Mouse (Mus musculus): ENCODE measurements around the gene Cdk14. TPM values are rescaled to one million over a fixed set of nuclear protein-coding genes. Genes with fewer than 3 reads are reported as not detected.
A peak's percentile ranks its signal among the peaks of the same experiment; 100 is the strongest.

The Cdk14 gene
- total RNA-seq, 2 experiments from 2014 or later: 2.6 to 5.3 TPM

DNA sequence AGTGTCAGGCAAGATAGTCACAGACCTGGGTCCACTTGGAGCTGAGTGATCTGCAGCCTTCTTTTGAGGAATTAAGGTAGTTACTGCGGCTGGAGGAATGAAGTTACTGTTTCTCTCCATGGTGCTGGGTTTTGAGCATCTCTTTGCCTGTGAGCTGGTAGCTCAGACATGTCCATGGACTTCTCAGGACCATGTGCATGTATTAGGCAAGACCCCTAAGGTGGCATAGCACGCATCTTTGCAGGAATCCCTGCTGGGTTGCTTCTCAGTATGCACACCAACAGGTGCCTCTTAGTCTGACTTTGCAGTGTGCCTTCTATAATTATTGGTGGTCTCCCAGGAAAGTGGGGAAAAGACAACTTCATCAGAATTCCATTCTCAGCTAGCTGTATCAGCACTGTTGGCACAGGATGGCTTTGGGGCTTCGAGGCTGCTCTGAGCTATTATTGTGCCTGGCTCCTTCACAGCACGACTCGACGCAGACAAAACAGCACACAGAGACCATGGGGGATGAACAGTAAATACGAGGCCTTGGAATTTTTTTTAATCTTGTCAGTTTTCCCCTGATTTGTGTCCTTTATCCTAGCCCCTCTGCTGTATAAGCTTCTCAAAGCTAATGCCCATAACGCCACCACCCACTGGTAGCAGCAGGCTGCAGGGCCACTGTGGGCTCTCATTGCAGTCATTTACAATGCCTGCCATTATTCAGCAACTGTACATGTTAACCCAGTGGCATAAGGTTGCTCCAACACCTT is 618.8 kb downstream of the Cdk14 start:
- Histone ChIP-seq H3K27ac (no peak overlapping the region), H3K4me3 (no peak overlapping the region)
- no peak for DNase-seq
- intact Hi-C loops (cut with DNase I): no loop called here
- TF ChIP-seq CTCF (IDR thresholded peaks at IDR 0.05): no peak

DNA sequence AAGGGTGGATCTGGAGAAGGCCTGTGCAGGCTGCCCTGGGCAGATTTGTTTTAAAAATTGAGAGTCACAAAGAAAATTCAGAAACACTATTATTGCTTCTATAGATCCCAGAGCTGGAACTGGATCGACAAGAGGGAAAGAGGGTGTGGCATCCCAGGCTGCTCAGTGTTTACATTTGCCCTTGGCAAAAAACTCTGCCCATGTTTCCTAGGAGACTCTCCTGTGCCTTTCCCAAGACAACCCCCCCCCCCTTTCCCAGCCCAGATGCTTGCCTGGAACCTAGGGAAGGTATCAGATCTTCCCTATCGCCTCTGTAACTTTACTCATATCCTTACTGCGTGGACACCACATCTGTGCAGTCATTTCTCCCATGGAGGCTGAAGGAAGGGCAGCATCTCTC is 628.9 kb downstream of the Cdk14 start:
- no peak for DNase-seq
- intact Hi-C loops (cut with DNase I): no loop called here
- H3K4me3 ChIP-seq: no peak overlapping the region
- no peak overlapping the region for H3K27ac ChIP-seq
- TF ChIP-seq CTCF (IDR thresholded peaks at IDR 0.05): no peak

DNA sequence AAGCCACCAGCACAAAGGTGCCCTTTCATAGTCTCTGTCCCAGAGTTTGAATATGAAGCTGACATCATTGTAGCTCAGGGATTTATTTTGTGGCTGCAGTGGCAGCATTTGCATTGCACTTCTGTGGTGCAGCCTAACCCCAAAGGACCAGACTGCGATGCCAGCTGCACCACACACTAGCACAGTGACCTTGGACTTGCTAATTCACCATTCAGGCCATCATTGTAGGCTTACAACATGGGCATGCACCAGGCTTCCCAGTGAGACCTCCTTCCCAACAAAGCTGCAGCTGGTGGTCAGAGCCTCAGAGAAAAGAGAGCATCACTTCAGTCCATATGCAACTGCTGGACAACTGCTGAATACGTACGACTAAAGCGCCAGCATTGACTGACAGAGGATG is 629.8 kb downstream of the Cdk14 start:
- no peak for TF ChIP-seq CTCF (IDR thresholded peaks at IDR 0.05)
- intact Hi-C loops (cut with DNase I): no loop called here
- no peak for DNase-seq

DNA sequence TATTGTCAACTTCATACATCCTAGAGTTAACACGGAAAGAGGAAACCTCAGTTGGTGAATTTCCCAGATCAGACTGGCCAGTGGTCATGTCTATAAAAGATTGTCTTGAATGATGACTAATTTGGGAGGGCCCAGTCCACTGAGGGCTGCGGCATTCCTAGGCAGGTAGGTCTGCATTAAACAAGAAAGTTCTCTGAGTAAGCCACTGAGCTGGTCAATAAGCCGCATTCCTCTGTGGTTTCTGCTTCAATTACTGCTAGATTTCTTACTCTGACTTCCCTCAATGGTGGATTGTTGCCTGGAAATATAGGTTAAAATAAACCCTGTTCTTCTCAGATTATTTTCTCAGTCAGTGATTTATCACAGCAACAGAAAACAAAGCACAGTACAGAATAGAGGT is 631.6 kb downstream of the Cdk14 start:
- TF ChIP-seq CTCF (IDR thresholded peaks at IDR 0.05): no peak
- no peak for DNase-seq
- no peak overlapping the region for H3K4me3 ChIP-seq
- intact Hi-C loops (cut with DNase I): no loop called here
- no peak overlapping the region for H3K27ac ChIP-seq

More for the DNA sequence above, 629.8 kb downstream of the Cdk14 start:
- Histone ChIP-seq H3K27ac (no peak overlapping the region), H3K4me3 (no peak overlapping the region)

DNA sequence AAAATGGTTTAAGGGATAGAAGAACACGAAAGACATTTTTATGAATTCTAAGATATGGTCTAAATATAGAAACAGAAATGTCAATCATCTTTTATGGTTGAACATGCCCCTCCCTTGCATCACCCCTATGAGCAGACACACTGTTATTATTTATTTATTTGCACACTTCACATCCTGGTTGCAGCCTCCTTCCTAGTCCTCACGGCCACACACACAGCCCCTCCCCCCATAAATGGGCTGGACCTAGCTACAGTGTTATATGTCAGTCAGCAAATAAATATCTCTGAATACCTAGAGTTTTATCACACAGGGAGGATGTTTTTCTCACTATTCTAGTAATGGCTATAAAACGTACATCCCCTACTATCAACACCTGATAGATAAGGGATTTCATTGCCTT is 633.3 kb downstream of the Cdk14 start:
- intact Hi-C loops (cut with DNase I): no loop called here
- DNase-seq: no peak
- Histone ChIP-seq H3K27ac (no peak overlapping the region), H3K4me3 (no peak overlapping the region)
- TF ChIP-seq CTCF (IDR thresholded peaks at IDR 0.05): no peak

DNA sequence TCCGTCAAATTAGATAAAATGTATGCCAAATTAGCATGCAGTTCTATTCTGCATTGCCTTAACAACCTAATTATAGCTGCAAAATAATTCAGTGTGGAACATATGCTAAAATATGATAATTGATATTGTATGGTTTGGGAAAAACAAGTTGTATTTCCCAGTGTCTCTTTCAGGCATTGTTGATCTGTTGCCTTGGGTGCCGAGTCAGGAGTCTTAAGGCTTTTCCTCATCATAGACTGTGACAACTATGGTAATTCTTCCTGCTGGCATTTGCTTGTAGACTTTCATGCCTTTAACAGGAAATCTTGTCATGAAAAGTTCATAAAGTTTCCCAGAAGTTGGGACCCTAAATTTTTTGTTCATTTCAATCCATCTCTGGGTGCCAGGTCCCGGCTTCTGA is 641.8 kb downstream of the Cdk14 start:
- no peak for TF ChIP-seq CTCF (IDR thresholded peaks at IDR 0.05)
- intact Hi-C loops (cut with DNase I): no loop called here
- H3K27ac ChIP-seq: no peak overlapping the region
- H3K4me3 ChIP-seq: no peak overlapping the region
- no peak for DNase-seq

DNA sequence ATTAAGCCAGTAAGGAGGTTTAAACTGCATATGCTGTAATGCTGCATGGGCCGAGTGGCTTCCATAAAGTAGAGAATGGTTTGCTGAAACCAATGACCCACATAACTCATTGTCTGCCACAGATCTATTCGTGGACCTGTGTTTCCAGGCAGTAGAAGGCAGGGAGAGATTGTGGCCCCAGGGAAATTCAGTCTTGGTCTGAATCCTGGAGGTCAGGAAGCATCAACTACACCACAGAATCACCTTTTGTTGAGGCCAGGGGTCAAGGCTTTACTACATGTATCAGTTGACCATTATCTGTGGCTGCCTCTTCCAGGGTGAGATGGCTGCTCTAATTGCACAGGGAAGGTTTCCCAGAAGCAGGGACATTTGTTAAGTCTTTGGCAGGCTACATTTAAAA is 643.6 kb downstream of the Cdk14 start:
- no peak for TF ChIP-seq CTCF (IDR thresholded peaks at IDR 0.05)
- DNase-seq: no peak
- no peak overlapping the region for H3K27ac ChIP-seq
- no peak overlapping the region for H3K4me3 ChIP-seq
- intact Hi-C loops (cut with DNase I): no loop called here

DNA sequence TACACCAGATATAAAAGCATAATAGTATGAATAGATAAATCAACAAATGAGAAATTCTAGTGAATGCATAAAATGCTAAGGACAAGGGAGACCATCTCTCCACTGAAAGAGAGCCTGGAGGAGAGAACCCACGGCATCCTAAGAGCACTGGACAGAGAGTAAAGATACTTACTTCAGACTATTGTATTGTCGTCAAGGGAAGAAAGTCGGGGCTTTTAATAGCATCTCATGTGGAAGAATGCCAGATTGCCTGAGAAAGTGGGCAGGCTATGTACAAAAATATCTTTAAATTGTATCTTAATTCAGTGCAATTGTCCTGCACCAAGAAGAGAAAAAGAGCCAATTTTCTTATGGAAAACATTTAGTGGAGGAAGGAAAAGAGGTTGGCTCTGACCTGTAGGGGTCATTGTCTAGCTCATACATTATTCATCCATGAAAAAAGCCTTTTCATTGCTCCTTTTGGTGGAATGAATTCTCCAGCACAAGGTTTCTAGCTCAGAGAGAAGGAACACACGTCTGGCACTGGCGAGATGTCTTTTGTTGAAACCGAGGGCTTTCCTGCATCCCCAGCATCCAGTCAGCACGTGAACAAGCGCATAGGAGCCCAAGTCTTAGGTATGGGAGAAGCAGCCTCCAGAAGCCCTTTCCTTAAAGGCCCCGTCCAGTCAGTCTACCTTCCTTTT is 646.9 kb downstream of the Cdk14 start:
- DNase-seq: no peak
- intact Hi-C loops (cut with DNase I): no loop called here
- Histone ChIP-seq H3K4me3 (no peak overlapping the region), H3K27ac (no peak overlapping the region)
- no peak for TF ChIP-seq CTCF (IDR thresholded peaks at IDR 0.05)

DNA sequence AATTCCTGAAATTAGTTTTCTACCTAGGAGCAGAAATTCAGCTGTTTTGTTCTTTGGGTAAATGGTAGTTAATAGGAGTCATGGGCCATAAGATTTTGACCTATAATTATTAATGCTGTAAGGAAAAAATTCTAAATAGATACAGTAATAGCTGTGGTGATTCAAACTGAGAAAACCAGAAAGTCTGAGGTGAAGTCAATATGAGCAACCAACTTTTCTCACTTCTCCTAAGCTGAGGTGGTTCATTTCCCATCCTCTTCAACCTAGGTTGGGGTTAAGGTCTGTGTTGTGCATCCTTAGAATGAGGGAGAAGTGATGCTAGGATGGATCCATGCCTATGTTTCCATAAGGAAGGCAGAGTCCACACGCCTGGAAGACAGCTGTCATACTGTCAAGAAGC is 649.5 kb downstream of the Cdk14 start:
- TF ChIP-seq CTCF (IDR thresholded peaks at IDR 0.05): no peak
- no peak overlapping the region for H3K27ac ChIP-seq
- intact Hi-C loops (cut with DNase I): no loop called here
- DNase-seq: no peak
- no peak overlapping the region for H3K4me3 ChIP-seq

DNA sequence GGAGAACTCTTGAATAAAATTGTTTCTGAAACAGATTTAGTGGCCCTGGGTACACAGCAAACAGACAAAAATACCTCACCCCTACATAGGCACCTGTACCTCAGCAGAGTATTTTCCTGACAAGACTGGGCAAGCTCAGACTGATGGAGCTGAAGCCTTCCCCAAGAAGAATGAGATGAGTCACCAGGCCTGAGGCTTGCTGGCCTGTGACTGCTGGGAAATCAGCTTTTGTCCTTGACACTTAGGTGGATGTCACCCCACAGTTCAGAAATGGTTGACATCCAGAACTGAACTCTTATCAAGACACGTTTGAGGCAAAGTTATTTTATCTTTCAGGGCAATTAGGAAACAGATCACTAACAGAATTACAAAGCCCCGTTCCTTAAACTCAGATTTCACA is 652.2 kb downstream of the Cdk14 start:
- intact Hi-C loops (cut with DNase I): no loop called here
- TF ChIP-seq CTCF (IDR thresholded peaks at IDR 0.05): no peak
- H3K4me3 ChIP-seq: no peak overlapping the region
- no peak for DNase-seq
- H3K27ac ChIP-seq: no peak overlapping the region

DNA sequence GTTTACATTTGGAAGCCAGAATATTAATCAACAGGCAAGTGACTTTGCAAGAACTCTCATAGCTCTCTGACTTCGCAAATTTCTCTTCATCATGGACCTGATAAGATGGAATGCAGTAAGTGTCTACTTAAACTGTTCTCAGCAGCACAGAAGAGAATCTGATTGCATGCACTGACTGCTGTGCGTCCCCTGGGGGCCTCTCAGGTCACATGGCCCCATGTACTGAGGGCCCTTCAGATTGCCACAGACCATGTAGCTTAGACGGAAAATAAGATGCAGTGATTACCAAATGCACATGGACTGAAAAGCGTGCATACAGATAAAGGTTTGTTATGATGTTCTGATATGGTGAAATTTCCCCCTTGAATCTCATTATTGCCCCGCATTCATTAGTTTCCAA is 653.4 kb downstream of the Cdk14 start:
- intact Hi-C loops (cut with DNase I): no loop called here
- no peak overlapping the region for H3K4me3 ChIP-seq
- TF ChIP-seq CTCF (IDR thresholded peaks at IDR 0.05): no peak
- no peak overlapping the region for H3K27ac ChIP-seq
- DNase-seq: no peak

DNA sequence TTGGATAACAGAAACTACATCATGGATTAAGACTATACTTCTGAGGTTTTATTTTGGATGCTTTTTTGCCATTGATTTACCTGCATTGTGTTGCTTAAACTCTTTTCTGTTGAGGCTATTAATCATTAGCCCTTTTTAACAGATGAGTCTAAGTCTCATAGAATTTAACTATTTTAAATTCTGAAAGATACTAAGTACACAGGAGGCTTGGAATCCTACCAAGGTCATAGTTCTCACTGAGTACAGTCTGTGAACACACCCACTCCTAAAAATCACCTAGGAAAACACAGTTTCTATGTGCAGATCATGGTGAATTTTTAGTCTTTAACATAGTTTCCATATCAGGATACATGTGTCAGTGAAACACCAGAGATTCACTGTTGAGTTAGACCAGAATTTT is 658.2 kb downstream of the Cdk14 start:
- no peak for TF ChIP-seq CTCF (IDR thresholded peaks at IDR 0.05)
- H3K27ac ChIP-seq: no peak overlapping the region
- no peak for DNase-seq
- no peak overlapping the region for H3K4me3 ChIP-seq
- intact Hi-C loops (cut with DNase I): no loop called here

DNA sequence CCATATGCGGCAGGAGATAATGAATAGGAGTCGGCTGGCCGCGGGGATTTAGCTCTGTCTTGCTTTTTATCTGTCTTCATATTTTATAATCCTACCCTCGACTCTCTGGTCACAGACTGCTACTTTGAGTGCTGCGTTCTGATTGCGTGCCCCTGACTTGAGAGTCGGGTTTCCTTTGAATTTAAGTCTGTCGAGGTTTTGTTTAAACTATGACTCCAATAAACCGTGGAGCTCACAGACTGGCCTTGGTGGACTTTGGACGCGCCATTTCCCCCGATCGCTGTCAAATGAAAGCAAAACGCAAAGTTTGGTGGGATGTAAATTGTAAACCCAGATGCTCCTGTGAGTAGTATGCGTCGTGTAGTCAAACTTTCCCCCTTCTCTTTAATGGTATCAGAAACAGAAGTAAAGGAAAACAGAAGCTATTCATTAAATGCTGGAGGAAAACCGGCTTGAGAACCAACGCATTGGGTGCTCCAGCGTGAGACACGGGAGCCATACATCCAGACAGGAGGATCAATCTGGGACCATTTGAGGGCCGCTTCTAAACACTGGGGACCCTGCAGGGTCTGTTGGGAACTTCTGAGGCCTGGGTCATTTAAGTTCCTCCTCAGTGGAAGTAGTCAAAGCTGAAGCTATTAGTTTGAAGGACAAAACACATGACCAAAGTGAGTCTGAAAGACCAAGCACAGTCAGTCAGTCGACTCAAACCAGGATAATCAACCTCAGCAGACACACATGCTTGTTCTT is 661.6 kb downstream of the Cdk14 start:
- Histone ChIP-seq H3K4me3 (peak overlapping the region; percentile 95), H3K27ac (peak overlapping the region; percentile 88)
- TF ChIP-seq CTCF (IDR thresholded peaks at IDR 0.05): no peak
- intact Hi-C loops (cut with DNase I): no loop called here
- DNase-seq: no peak
